Mouse (Mus musculus) telencephalon, adult 2 months (tissue): ENCODE results near the gene Cyp2d22.
"Not testable (repeated sequence)": the region's sequence is repeated elsewhere in the genome, so short reads cannot be mapped to it uniquely, and the experiment has no call there.

ENCODE experiments used
- DNase-seq: peaks from one replicate; pipeline ENCODE4 v3.0.0-alpha.2; 2011; ENCODE audit warnings: low read depth, low spot score

The Cyp2d22 gene

DNA sequence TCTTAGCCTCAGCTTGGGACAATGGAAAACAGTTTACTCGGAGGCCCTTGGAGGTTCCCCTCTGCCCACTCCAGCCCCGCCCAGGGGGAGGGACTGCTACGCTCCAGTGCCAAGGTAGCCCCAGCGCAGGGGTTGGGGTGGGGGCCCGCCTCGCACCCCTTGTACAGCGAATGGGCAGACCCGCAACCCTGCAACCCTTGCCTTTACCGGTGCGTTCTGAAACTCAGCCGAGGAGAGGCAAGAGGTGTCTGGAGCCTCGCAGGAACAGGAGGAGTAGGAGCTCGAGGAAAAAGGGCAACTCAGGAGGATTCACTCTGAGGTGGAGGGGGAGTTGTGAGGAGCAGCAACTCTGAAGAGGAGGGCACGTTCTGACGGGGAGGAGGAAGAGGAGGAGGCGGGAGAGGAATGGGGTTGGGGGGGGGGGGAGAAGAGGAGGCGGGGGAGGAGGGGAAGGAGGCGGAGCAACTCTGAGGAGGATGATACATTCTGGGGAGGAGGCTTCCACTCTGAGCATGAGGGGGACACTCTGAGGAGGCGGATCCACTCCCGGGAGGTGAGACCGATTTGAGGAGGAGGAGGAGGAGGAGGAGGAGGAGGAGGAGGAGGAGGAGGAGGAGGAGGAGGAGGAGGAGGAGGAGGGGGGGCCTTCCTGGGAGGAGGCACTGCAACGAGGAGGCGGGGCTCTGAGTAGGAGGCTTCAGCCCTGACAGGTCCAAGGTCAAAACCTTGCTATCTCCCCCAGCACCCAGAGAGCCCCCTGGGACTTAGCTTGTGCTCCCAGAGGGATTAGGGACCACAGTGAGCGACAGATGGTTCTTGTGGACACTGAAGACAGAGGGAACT lies at the start of gene Cyp2d22:
Gene Cyp2d22, minus strand, starts transcription at position 390 of the 843 bp plus-strand sequence.
- DNase-seq: peak; percentile 6

DNA sequence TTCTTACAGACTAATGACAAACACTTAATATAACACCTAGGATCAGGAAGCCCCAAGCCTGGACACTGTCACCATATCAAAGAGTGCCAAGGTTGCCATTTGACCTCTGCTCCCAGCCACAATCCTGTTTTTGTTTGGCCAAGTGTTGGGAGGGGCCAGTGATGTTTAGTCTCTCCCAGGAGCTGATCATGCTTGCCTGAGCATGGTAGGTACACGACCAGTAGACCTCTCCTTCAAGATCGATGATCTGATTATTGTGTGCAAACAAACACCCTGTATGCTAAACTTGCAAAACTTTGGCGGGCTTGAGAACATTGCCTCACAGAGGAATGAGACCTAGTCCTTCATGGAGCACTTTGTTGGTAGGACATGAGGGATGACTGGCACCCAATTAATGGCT lies 43.4 kb upstream of the Cyp2d22 start:
- DNase-seq: no peak

DNA sequence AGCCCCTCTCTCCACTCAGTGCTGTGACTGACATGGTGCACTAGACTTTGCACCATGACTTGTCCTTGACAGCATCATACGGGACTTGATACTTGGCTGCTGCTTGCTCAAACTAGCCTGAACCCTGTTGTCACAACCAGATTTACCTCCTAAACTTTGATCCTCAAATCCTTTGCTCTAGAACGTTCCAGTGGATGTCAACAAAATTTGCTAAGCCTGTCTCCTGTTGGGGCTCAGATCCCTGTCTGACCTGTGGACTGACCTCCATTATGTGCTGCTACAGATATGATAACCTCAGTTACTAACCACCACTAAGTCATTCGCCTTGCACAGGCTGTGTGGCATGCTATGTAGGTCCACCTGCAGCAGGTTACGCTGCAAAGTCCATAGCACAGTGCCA lies 42.9 kb upstream of the Cyp2d22 start:
- no peak for DNase-seq

DNA sequence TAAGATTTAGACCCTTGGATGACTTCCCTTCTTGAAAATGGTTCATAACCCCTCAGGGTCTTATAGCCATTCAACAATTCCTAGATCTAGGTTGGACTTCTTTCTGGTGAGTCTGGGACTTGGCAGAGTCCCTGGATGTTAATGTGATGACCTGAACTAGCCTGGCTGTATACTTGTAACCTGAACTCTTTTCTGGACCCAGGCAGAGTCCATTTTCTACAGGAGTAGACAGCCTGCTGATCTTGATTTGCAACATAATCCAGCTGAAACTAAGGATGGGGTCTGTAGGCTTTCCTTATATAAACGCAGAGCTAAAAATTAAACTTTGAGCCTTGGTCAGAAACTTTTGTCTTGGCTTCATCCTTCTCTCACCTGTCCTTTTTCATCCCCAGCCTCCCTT lies 38.6 kb upstream of the Cyp2d22 start:
- DNase-seq: no peak

GRCm38 (mm10) chr15:82416797-82417789 lies 37.0 kb upstream of the Cyp2d22 start:
- DNase-seq: peak; percentile 34

DNA sequence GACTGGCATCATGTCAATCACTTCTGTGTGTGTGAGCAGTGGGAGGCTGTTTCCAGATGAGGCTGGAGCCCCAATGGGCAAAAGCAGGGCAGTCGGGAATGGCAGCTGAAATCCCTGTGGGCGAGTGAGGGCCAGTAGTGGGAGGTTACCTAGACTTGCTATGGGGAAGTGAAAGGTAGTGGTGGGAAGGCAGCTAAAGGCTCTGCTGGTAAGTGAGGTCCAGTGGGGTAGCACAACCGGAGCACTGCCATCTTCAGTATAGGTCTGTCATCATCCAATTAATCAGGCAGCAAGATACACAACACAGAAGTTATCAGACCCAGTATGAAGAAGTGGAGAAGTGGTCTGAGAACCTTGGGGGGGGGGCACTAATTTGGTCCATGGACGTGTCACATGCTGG lies 27.5 kb upstream of the Cyp2d22 start:
- DNase-seq: no peak

DNA sequence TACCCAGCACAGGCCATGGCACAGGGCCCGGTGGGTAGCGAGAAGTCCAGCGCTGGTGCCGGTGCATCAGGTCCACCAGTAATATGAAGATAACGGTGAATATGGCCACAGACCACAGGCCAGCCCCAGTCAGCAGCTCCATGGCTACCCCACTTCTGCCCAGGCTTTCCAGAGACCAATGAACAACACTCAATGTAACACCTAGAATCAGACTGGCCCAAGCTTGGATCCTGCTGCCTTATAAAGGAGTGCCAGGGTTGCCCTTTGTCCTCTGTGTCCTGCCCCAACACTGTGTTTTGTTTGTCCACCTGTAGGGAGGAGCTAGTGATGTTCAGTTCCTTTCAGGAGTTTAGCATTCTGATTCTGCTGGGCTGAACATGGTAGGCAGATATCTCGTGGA lies 26.9 kb upstream of the Cyp2d22 start, which contains the start of gene Cyp2d10:
Gene Cyp2d10, minus strand, starts transcription at position 215 of the 400 bp plus-strand sequence.
- DNase-seq: no peak

- no peak for DNase-seq
Observed at GRCm38 (mm10) chr15:82404163-82404562, 24.1 kb upstream of the Cyp2d22 start.

- DNase-seq: no peak
Observed at GRCm38 (mm10) chr15:82403606-82404005, 23.5 kb upstream of the Cyp2d22 start.

DNA sequence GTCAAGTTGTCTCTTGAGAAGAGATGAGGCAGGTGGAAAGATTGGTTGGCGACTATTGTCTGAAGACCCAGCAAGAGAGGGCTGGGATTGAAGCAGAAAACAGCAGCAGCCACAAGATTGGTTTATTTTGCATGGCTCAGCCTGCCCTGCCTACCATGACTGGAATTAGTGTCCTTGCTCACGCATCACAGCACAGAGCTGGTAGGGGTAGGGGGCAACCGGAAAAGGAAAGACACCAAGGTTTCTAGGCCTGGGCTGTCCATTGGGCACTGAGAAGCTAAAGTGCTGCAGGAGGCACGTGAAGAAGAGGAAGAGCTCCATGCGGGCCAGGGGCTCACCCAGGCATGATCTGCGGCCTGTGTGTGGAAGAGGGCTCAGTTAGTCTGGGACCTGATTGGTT lies 22.7 kb upstream of the Cyp2d22 start:
- DNase-seq: no peak

DNA sequence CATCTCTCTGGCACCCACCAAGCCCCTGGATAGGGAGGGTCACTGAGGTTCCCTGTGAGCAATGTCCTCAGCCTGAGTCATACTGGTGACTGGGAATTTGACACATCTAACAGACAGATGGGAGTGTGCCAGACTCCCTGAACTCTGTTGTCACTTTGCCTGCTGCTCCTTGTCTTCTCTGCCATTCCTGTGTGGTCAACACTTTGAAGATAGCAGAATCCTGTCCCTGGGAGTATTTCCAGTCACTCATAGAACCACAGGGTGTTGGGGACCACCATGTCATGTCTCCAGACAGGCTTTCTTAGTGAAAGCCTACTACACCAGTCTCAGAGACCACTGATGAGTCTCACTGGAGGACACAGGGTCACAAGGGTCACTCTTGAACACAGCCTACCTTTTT lies 22.0 kb upstream of the Cyp2d22 start:
- no peak for DNase-seq

- DNase-seq: no peak
Observed at GRCm38 (mm10) chr15:82401516-82401915, 21.5 kb upstream of the Cyp2d22 start.

GRCm38 (mm10) chr15:82395955-82396354 lies 15.9 kb upstream of the Cyp2d22 start:
- not testable (repeated sequence) for DNase-seq

DNA sequence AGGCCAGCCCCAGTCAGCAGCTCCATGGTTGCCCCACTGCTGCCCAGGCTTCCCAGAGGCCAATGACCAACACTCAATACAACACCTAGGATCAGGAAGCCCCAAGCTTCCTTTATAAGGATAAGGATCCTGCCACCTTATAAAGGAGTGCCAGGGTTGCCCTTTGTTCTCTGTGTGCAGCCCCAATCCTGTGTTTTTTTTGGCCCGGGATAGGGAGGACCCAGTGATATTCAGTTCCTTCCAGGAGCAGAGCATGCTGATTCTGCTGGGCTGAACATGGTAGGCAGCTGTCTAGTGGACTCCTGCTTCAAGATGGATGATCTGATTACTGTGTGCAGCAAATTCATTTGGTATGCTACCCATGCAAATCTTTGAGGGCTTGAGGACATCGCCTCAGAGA lies 13.9 kb upstream of the Cyp2d22 start, which contains the start of gene Cyp2d11:
Gene Cyp2d11, minus strand, starts transcription at position 101 of the 400 bp plus-strand sequence.
- not testable (repeated sequence) for DNase-seq

- not testable (repeated sequence) for DNase-seq
Observed at GRCm38 (mm10) chr15:82389916-82390315, 9.9 kb upstream of the Cyp2d22 start.

DNA sequence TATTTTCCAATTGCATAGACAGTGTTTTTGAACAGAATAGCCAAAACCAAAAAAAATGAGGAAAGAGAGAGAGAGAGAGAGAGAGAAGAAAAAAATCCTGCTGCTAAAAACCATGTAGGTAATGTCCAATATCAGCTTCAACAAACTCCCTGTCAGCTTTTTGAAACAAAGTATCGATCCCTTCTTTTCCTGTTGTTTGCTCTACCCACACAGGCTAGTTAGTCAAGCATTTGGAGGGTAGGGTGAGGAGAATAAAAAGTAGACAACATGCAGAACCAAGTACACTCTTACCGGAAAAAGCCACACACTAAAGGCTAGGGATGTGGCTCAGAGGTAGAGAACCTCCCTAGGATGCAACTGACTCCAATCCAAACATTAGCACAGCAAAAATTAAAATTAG lies 5.7 kb upstream of the Cyp2d22 start:
- DNase-seq: no peak

DNA sequence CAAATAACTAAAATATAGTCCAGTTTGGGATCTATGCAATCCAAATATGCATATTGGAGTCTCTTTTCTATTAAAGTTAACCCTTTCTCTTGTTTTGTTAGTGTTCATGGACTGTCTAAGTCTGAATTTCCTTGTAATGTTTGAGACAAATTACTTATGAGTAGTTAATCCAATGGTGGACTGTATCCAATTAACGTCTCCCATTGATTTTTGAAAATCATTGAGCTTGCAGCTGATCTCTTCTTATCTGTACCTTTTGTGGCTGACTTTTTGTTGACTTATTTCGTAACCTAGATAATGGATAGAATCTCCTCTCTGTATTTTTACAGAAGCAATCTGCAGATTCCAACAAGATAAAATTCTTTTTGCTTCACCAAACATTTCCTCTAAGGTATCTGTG lies 2.4 kb upstream of the Cyp2d22 start:
- no peak for DNase-seq

- no peak for DNase-seq
Observed at GRCm38 (mm10) chr15:82380714-82381062, 628 bp upstream of the Cyp2d22 start.

DNA sequence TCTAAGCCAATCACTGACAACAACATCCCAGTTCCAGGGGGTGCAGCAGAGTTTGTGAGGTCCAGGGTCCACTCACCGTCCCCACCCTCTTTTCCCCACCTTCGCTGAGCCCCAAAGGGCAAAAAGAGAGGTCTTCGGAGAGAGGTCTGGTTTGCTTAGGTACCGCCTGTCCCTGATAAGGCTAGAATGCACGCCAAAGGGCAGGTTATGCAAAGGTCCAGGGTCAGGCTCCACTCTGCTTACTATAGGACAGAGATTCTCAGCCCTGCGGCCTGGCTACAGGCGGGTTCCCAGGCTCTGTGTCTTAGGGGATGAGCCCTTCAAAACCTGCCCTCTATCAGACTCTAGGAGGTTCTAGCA lies 569 bp downstream of the Cyp2d22 start:
- no peak for DNase-seq

DNA sequence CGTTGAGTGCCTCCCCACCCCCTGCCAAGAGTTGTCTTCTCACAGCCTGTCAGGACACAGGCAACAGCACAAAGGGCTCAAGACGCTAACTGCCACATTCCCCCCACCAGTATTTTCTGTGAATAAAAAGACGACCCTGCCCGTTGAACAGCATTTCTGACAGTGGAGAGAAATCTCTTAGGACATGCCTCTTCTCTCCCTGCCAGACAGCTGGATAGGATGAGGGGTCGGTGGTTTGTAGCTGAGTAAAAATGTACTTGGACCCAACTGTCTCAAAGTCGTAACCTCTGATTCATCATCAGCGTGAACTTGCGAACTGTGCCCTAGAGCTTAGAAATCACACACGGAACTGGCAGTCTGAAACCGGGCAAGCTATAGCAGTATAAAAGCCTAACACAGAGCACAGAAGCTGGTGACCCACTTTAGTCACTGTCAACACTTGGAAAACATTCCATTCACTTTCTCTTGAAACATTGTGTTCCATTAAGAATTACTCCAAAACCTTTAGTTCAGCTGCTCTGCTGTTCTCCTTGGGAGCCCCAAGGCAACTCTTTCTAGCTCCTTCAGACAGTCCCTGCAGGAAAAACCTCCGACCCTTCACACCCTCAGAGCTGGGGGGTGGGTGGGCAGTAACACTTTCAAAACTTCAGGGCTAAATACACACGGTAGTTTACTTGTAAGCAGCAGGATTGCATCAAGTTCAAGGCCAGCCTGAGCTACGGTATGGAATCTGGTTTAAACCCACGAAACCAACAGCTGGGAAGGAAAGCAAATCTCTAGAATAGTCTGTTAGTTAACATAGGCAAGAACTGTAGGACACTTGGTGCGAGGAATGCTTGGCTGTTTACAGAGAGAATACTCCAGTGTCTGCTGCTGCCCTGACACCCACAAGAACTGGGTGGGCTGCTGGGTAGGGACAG lies 1.5 kb downstream of the Cyp2d22 start:
- no peak for DNase-seq

DNA sequence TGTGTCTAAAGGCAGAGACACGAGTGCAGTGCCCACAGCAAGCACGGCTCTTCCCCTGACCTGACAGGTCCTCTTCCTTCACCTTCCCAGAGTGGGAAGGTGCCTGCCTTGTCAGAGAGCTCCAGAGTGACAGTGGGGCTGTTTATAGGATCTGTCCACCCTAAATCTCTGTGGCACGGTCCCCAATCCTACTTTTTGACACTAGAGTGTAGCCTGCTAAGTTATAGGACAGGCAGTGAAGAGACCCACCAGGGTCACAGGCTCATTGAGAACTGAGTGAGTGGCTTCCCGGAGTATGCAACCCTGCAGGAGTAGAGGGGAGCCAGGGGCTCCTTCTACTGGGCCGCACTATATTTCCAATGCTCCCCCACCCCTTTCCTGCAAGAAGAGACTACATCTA lies 2.4 kb downstream of the Cyp2d22 start:
- DNase-seq: no peak
